Mouse (Mus musculus): ENCODE data around the gene Caln1. TPM values are rescaled to one million over a fixed set of nuclear protein-coding genes. Genes with fewer than 3 reads are reported as not detected.

Caln1 gene
- polyA plus RNA-seq, 1 experiment from 2014 or later, result 49.3 TPM

GRCm38 (mm10) chr5:130895991-130896390 lies 526.7 kb downstream of the Caln1 start:
- H3K27ac ChIP-seq (ENCODE audit: low read depth, low read length), result no peak overlapping the region
- no peak overlapping the region for H3K9ac ChIP-seq (ENCODE audit: low read depth, low read length)
- H3K4me1 ChIP-seq (ENCODE audit: control insufficient read depth, insufficient read depth, low read depth, low read length), result no peaks in the 10 kb centered on the region
- ATAC-seq, result no peak
- H3K4me2 ChIP-seq (ENCODE audit: low read length), result no peak overlapping the region
- WGBS, result 94% methylated on average over 3 of the region's 3 CpGs
- no peaks in the 10 kb centered on the region for H3K9me3 ChIP-seq (ENCODE audit: control insufficient read depth, low read length)
- no peak overlapping the region for H3K4me3 ChIP-seq (ENCODE audit: low read length)
- H3K27me3 ChIP-seq (replicated peaks; ENCODE audit: control insufficient read depth, insufficient read depth, low read length), result no peaks in the 10 kb centered on the region
- H3K36me3 ChIP-seq (ENCODE audit: control insufficient read depth, insufficient read depth, low read length), result no peaks in the 10 kb centered on the region

Other genes starting within 250 kb of the Caln1 start
- 18.9 and 19.5 TPM in 2 replicates for gene Kctd7, start 224.6 kb upstream of the Caln1 start, polyA plus RNA-seq (2015; fragmentation: Nextera tagmentation; extraction: Ambion mirVana)
- gene Rabgef1, start 197.7 kb upstream of the Caln1 start, polyA plus RNA-seq (2015; fragmentation: Nextera tagmentation; extraction: Ambion mirVana), result 40.0 and 41.7 TPM in 2 replicates
- 26.0 and 26.6 TPM in 2 replicates for gene Tmem248, start 152.4 kb upstream of the Caln1 start, polyA plus RNA-seq (2015; fragmentation: Nextera tagmentation; extraction: Ambion mirVana)
- gene Sbds, start 113.9 kb upstream of the Caln1 start, polyA plus RNA-seq (2015; fragmentation: Nextera tagmentation; extraction: Ambion mirVana), result 56.1 and 64.4 TPM in 2 replicates
- 22.0 and 23.5 TPM in 2 replicates for gene Tyw1, start 113.8 kb upstream of the Caln1 start, polyA plus RNA-seq (2015; fragmentation: Nextera tagmentation; extraction: Ambion mirVana)
- gene A330070K13Rik, start 15.2 kb downstream of the Caln1 start, polyA plus RNA-seq (2015; fragmentation: Nextera tagmentation; extraction: Ambion mirVana), result 0.69 TPM in 1 of 2 replicates, not detected in the other

All from hindbrain, embryonic 16.5 days (tissue).